Mouse (Mus musculus): ENCODE measurements at regions not wholly inside any gene's neighbourhood (a gene's known extent, or its start where the extent isn't known, plus 50 kb on each side); places are given as distances from the start of the nearest gene placed in this dataset.

- peak; percentile 12 for DNase-seq (ENCODE audit: low read depth, low spot score)
Measured at GRCm38 (mm10) chr5:91198620-91199019, 59.2 kb downstream of the Areg start.

GRCm38 (mm10) chr5:91200448-91200847, 61.0 kb downstream of the Areg start:
- DNase-seq (ENCODE audit: low read depth, low spot score), result no peak

GRCm38 (mm10) chr5:91204225-91205005, 65.0 kb downstream of the Areg start:
- DNase-seq (ENCODE audit: low read depth, low spot score), result no peak

GRCm38 (mm10) chr5:91205350-91205880, 66.0 kb downstream of the Areg start:
- DNase-seq (ENCODE audit: low read depth, low spot score), result no peak

- no peak for DNase-seq (ENCODE audit: low read depth, low spot score)
Measured at GRCm38 (mm10) chr5:91206569-91207490, 67.4 kb downstream of the Areg start.

- DNase-seq (ENCODE audit: low read depth, low spot score), result no peak
Measured at GRCm38 (mm10) chr5:91220174-91220573, 80.8 kb downstream of the Areg start.

GRCm38 (mm10) chr5:91241656-91242055, 102.3 kb downstream of the Areg start:
- no peak for DNase-seq (ENCODE audit: low read depth, low spot score)

- DNase-seq (ENCODE audit: low read depth, low spot score), result no peak
Measured at GRCm38 (mm10) chr5:91247444-91247843, 108.0 kb downstream of the Areg start.

GRCm38 (mm10) chr5:91261895-91262294, 122.5 kb downstream of the Areg start:
- no peak for DNase-seq (ENCODE audit: low read depth, low spot score)

GRCm38 (mm10) chr5:91262526-91262925, 123.1 kb downstream of the Areg start:
- no peak for DNase-seq (ENCODE audit: low read depth, low spot score)

GRCm38 (mm10) chr5:91270747-91271146, 131.3 kb downstream of the Areg start:
- DNase-seq (ENCODE audit: low read depth, low spot score), result no peak

- DNase-seq (ENCODE audit: low read depth, low spot score), result no peak
Measured at GRCm38 (mm10) chr5:91271416-91271815, 131.4 kb downstream of the Btc start.

GRCm38 (mm10) chr5:91274411-91274810, 128.4 kb downstream of the Btc start:
- no peak for DNase-seq (ENCODE audit: low read depth, low spot score)

GRCm38 (mm10) chr5:91278466-91278865, 124.3 kb downstream of the Btc start:
- DNase-seq (ENCODE audit: low read depth, low spot score), result no peak

GRCm38 (mm10) chr5:91279464-91279863, 123.3 kb downstream of the Btc start:
- no peak for DNase-seq (ENCODE audit: low read depth, low spot score)

GRCm38 (mm10) chr5:91282969-91283368, 119.8 kb downstream of the Btc start:
- no peak for DNase-seq (ENCODE audit: low read depth, low spot score)

- DNase-seq (ENCODE audit: low read depth, low spot score), result no peak
Measured at GRCm38 (mm10) chr5:91293073-91293472, 109.7 kb downstream of the Btc start.

GRCm38 (mm10) chr5:91294957-91295356, 107.8 kb downstream of the Btc start:
- DNase-seq (ENCODE audit: low read depth, low spot score), result no peak

GRCm38 (mm10) chr5:91297068-91297467, 105.7 kb downstream of the Btc start:
- DNase-seq (ENCODE audit: low read depth, low spot score), result no peak

GRCm38 (mm10) chr5:91302114-91302513, 100.7 kb downstream of the Btc start:
- no peak for DNase-seq (ENCODE audit: low read depth, low spot score)

- DNase-seq (ENCODE audit: low read depth, low spot score), result no peak
Measured at GRCm38 (mm10) chr5:91302943-91303342, 99.9 kb downstream of the Btc start.

GRCm38 (mm10) chr5:91303702-91304101, 99.1 kb downstream of the Btc start:
- DNase-seq (ENCODE audit: low read depth, low spot score), result no peak

Measured in brain, embryonic 18.5 days (tissue).